Mouse (Mus musculus) cortical plate, adult 2 months (tissue): Measurements from ENCODE around the gene Cdk5.

ENCODE experiments used
- CTCF ChIP-seq: fragments of 200-500 bp; IDR thresholded peaks from 2 replicates; pipeline ENCODE4 v1.5.1; 2011; ENCODE audit warnings: mild to moderate bottlenecking, control low read depth, low read length; ENCODE audit not compliant: insufficient read depth; ENCODE audit errors: extremely low read depth
- POLR2A ChIP-seq: fragments of 200-500 bp; IDR thresholded peaks from 2 replicates; pipeline ENCODE4 v1.6.1; 2011; ENCODE audit warnings: mild to moderate bottlenecking, low read length, control low read depth; ENCODE audit not compliant: insufficient read depth; ENCODE audit errors: extremely low read depth

- TF ChIP-seq CTCF (no peak), POLR2A (no peak)
These were observed 4.7 kb upstream of the Cdk5 start for GRCm38 (mm10) chr5:24427981-24428402.
